Mouse (Mus musculus): Measurements from ENCODE around the gene Foxred2.

Foxred2 gene

GRCm38 (mm10) chr15:77945711-77946110 is 10.8 kb downstream of the Foxred2 start:
- DNase-seq: no peak

- no peak for DNase-seq
Measured at GRCm38 (mm10) chr15:77941563-77941962, 15.0 kb downstream of the Foxred2 start.

GRCm38 (mm10) chr15:77938516-77938915 is 18.0 kb downstream of the Foxred2 start:
- no peak for DNase-seq

- DNase-seq: peak; percentile 77 to 80
Measured at GRCm38 (mm10) chr15:77935673-77936375, 20.7 kb downstream of the Foxred2 start.

GRCm38 (mm10) chr15:77934968-77935367 is 21.6 kb downstream of the Foxred2 start:
- peak in 1 of 2 experiments; percentile 53 for DNase-seq

GRCm38 (mm10) chr15:77934326-77934725 is 22.2 kb downstream of the Foxred2 start:
- peak; percentile 64 to 65 for DNase-seq

- peak; percentile 99 to 100 for DNase-seq
Measured at GRCm38 (mm10) chr15:77933770-77934169, 22.8 kb downstream of the Foxred2 start.

- peak; percentile 44 to 76 for DNase-seq
Measured at GRCm38 (mm10) chr15:77933222-77933621, 23.3 kb downstream of the Foxred2 start.

GRCm38 (mm10) chr15:77931689-77932016 is 24.9 kb downstream of the Foxred2 start:
- DNase-seq: peak in 1 of 2 experiments; percentile 34

- DNase-seq: peak; percentile 55 to 58
Measured at GRCm38 (mm10) chr15:77930986-77931688, 25.4 kb downstream of the Foxred2 start.

- DNase-seq: no peak
Measured at GRCm38 (mm10) chr15:77929804-77930203, 26.7 kb downstream of the Foxred2 start.

- DNase-seq: peak; percentile 96 to 97
Measured at GRCm38 (mm10) chr15:77928673-77929331, 27.7 kb downstream of the Foxred2 start, which contains the start of gene Txn2. Gene Txn2 (minus strand): TSS chr15:77929006.

- DNase-seq: no peak
Measured at GRCm38 (mm10) chr15:77928091-77928490, 28.4 kb downstream of the Foxred2 start.

- no peak for DNase-seq
Measured at GRCm38 (mm10) chr15:77926921-77927320, 29.6 kb downstream of the Foxred2 start.

- DNase-seq: no peak
Measured at GRCm38 (mm10) chr15:77925195-77925594, 31.3 kb downstream of the Foxred2 start.

GRCm38 (mm10) chr15:77923267-77924035 is 33.1 kb downstream of the Foxred2 start:
- DNase-seq: no peak

- no peak for DNase-seq
Measured at GRCm38 (mm10) chr15:77922710-77923109, 33.8 kb downstream of the Foxred2 start.

- no peak for DNase-seq
Measured at GRCm38 (mm10) chr15:77921636-77922035, 34.9 kb downstream of the Foxred2 start.

GRCm38 (mm10) chr15:77920511-77921462 is 35.7 kb downstream of the Foxred2 start:
- DNase-seq: peak in 1 of 2 experiments; percentile 32

GRCm38 (mm10) chr15:77919441-77919840 is 37.1 kb downstream of the Foxred2 start:
- no peak for DNase-seq

- peak; percentile 94 to 97 for DNase-seq
Measured at GRCm38 (mm10) chr15:77916851-77917544, 39.5 kb downstream of the Foxred2 start.
